Mouse (Mus musculus): Measurements from ENCODE around the gene Mmd2. TPM values are rescaled to one million over a fixed set of nuclear protein-coding genes. Genes with fewer than 3 reads are reported as not detected.

Gene Mmd2
- polyA plus RNA-seq, 1 experiment from 2014 or later = 5.7 TPM

Other genes with a start within 250 kb of the Mmd2 start
- gene Foxk1, start 207.3 kb downstream of the Mmd2 start, polyA plus RNA-seq (2014; fragmentation: Nextera tagmentation; extraction: Ambion mirVana) = 3.9 and 4.7 TPM in 2 replicates
- 11.7 and 12.0 TPM in 2 replicates for gene Ap5z1, start 144.9 kb downstream of the Mmd2 start, polyA plus RNA-seq (2014; fragmentation: Nextera tagmentation; extraction: Ambion mirVana)
- 0.22 and 0.32 TPM in 2 replicates for gene Papolb, start 78.7 kb downstream of the Mmd2 start, polyA plus RNA-seq (2014; fragmentation: Nextera tagmentation; extraction: Ambion mirVana)
- gene Radil, start 57.7 kb downstream of the Mmd2 start, polyA plus RNA-seq (2014; fragmentation: Nextera tagmentation; extraction: Ambion mirVana) = 6.7 and 7.0 TPM in 2 replicates
- 59.3 and 64.2 TPM in 2 replicates for gene Wipi2, start 18.9 kb upstream of the Mmd2 start, polyA plus RNA-seq (2014; fragmentation: Nextera tagmentation; extraction: Ambion mirVana)
- 36.9 and 39.4 TPM in 2 replicates for gene Slc29a4, start 83.7 kb upstream of the Mmd2 start, polyA plus RNA-seq (2014; fragmentation: Nextera tagmentation; extraction: Ambion mirVana)
- gene Tnrc18, start 208.9 kb upstream of the Mmd2 start, polyA plus RNA-seq (2014; fragmentation: Nextera tagmentation; extraction: Ambion mirVana) = 32.5 and 34.7 TPM in 2 replicates

All from neural tube, embryonic 11.5 days (tissue).